Mouse (Mus musculus) embryonic facial prominence, embryonic 14.5 days (tissue): ENCODE results near the gene Ccdc144b. TPM values are rescaled to one million over a fixed set of nuclear protein-coding genes. Genes with fewer than 3 reads are reported as not detected.

Experiments used
- ATAC-seq: fragments of 200-750 bp; cut with Nextera tagmentation; 2 replicates; pipeline ENCODE4 v1.8.0; 2017; ENCODE audit warnings: low read depth, moderate number of reproducible peaks, moderate TSS enrichment
- DNase-seq: peaks from one replicate; pipeline ENCODE4 v3.0.0-alpha.2; 2015; ENCODE audit warnings: low spot score
- H3K27ac ChIP-seq: fragments of 300-500 bp; sonication (generic); replicated peaks from 2 replicates; pipeline ENCODE4 v1.5.1; 2014; ENCODE audit warnings: low read depth, mild to moderate bottlenecking, low read length, moderate library complexity
- H3K27me3 ChIP-seq: fragments of 300-500 bp; sonication (generic); replicated peaks from 2 replicates; pipeline ENCODE4 v1.6.1; 2014; ENCODE audit warnings: low read length; ENCODE audit not compliant: control insufficient read depth, insufficient read depth
- H3K36me3 ChIP-seq: fragments of 300-500 bp; sonication (generic); 2 replicates; pipeline ENCODE4 v1.6.1; 2014; ENCODE audit warnings: low read length, mixed read lengths; ENCODE audit not compliant: control insufficient read depth, insufficient read depth
- H3K4me1 ChIP-seq: fragments of 300-500 bp; sonication (generic); 2 replicates; pipeline ENCODE4 v1.6.1; 2014; ENCODE audit warnings: antibody characterized with exemption, low read length; ENCODE audit not compliant: control insufficient read depth, insufficient read depth
- H3K4me2 ChIP-seq: fragments of 300-500 bp; sonication (generic); 2 replicates; pipeline ENCODE4 v1.6.1; 2014; ENCODE audit warnings: low read depth, mild to moderate bottlenecking, low read length, moderate library complexity, mixed read lengths
- H3K4me3 ChIP-seq: fragments of 300-500 bp; sonication (generic); 2 replicates; pipeline ENCODE4 v1.5.1; 2014; ENCODE audit warnings: low read depth, mild to moderate bottlenecking, low read length
- H3K9ac ChIP-seq: fragments of 300-500 bp; sonication (generic); 2 replicates; pipeline ENCODE4 v1.6.1; 2014; ENCODE audit warnings: low read depth, mild to moderate bottlenecking, low read length, moderate library complexity, mixed read lengths
- H3K9me3 ChIP-seq: fragments of 300-500 bp; sonication (generic); 2 replicates; pipeline ENCODE4 v1.6.1; 2016; ENCODE audit warnings: low read length; ENCODE audit not compliant: control insufficient read depth
- WGBS: fragments of 180-500 bp; shearing (Covaris S2); extraction: QIAGEN DNeasy Blood & Tissue Kit; methylation state at CpG from one replicate; pipeline ENCODE4 v1.1.7; 2014; 5-methylcytosine and 5-hydroxymethylcytosine counted together
- polyA plus RNA-seq: library from polyadenylated mRNA; unstranded; fragments of >200 nt; fragmentation: Nextera tagmentation; extraction: Ambion mirVana; gene quantifications from 2 replicates; pipeline ENCODE4 v1.2.1, GENCODE M21; 2014

Gene Ccdc144b
- polyA plus RNA-seq, 1 experiment from 2014 or later, result not detected

DNA sequence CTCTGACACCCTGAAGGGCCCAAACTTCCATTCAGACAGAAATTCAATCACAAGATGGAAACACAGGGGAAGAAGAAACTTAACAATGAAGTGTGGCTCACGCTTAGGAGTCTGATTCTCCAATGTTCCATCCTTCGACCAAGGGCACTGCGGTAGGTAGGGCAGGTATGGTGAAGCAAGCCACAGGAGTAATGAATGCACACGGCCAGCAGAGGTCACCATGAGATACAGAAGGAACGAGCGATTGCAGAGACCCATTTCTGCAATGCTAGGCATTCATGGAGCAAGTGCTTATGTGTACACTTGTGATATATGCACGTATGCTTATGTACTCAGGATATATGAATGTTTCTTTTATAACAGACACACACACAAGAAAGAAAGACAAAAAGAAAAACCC lies 79.8 kb downstream of the Ccdc144b start:
- Histone ChIP-seq H3K27ac (no peak overlapping the region), H3K4me2 (no peak overlapping the region), H3K4me3 (no peak overlapping the region), H3K4me1 (no peaks in the 10 kb centered on the region), H3K36me3 (peaks cover 65% of the 10 kb centered on the region), H3K9me3 (no peaks in the 10 kb centered on the region), H3K27me3 (no peaks in the 10 kb centered on the region), H3K9ac (no peak overlapping the region)
- ATAC-seq, result 0 out of 2 replicates have a peak, but pooled peaks have one; percentile 53
- DNase-seq, result no peak
- WGBS, result 69% methylated on average over 7 of the region's 7 CpGs

DNA sequence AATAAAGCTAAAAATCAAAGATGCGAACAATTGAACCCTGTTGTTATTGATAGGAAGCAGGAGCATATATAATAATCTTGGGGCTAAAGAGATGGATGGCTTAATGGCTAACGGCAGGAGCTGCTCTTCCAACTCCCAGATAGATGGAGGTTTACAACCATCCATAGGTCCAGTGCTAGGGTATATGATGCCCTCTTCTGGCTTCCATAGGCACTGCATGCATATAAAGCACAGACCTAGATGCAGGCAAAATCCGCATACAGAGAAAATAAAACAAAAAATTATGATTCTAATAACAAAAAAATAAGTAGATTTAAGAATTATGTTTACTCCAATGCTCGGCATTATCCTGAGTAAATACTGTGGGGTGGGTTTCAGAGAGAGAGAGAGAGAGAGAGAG lies 80.4 kb downstream of the Ccdc144b start:
- Histone ChIP-seq H3K36me3 (peaks cover 64% of the 10 kb centered on the region), H3K27me3 (no peaks in the 10 kb centered on the region), H3K9ac (no peak overlapping the region), H3K4me2 (no peak overlapping the region), H3K9me3 (no peaks in the 10 kb centered on the region), H3K4me1 (no peaks in the 10 kb centered on the region), H3K4me3 (no peak overlapping the region), H3K27ac (no peak overlapping the region)
- ATAC-seq, result 0 out of 2 replicates have a peak, but pooled peaks have one; percentile 65
- 87% methylated on average over 4 of the region's 4 CpGs for WGBS
- no peak for DNase-seq

DNA sequence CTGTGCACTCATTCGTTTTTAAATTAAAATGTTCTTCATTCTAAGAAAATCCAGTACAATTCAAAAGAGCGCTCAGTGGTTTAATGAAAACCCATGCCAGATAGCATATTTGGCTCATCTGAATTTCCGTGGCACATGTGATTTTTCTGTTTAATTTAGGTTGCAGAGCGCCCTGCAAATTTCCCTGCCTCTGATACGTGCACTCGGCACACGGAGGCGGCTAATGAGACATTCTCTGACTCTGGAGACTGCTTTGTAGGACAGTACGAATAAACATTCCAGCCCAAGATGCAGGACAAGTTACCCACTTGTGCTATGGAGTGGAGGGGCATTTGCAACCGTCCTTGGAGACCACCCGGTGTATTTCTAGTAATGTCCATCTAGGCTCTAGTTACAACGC lies 82.2 kb downstream of the Ccdc144b start:
- Histone ChIP-seq H3K4me3 (no peak overlapping the region), H3K4me2 (no peak overlapping the region), H3K27ac (no peak overlapping the region), H3K27me3 (no peaks in the 10 kb centered on the region), H3K9me3 (no peaks in the 10 kb centered on the region), H3K9ac (no peak overlapping the region), H3K4me1 (no peaks in the 10 kb centered on the region), H3K36me3 (peaks cover 61% of the 10 kb centered on the region)
- 95% methylated on average over 12 of the region's 12 CpGs for WGBS
- ATAC-seq (no peak), DNase-seq (no peak)

DNA sequence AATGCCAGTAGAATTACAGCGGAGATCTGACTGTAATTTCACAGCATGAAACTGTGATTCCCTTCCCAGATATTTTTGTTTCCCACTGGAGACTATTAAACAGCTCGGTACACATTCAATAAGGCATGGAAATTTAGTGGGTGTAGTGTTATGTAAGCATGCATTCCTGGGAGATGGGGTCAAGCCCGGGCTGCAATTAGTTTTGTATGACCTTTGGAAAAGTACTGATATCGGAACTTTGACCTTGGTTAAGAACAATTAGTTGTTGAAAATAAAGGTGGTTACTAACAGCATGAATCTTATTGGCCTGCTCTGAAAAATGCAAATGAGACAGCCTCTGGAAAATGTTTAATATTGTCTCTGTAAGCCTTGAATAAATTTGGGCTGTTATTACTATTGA lies 82.9 kb downstream of the Ccdc144b start:
- no peak overlapping the region for H3K4me2 ChIP-seq
- H3K27me3 ChIP-seq, result no peaks in the 10 kb centered on the region
- 81% methylated on average over 4 of the region's 4 CpGs for WGBS
- DNase-seq (no peak), ATAC-seq (no peak)
- no peaks in the 10 kb centered on the region for H3K9me3 ChIP-seq
- no peak overlapping the region for H3K27ac ChIP-seq
- H3K36me3 ChIP-seq, result peaks cover 55% of the 10 kb centered on the region
- no peak overlapping the region for H3K9ac ChIP-seq
- no peak overlapping the region for H3K4me3 ChIP-seq
- H3K4me1 ChIP-seq, result no peaks in the 10 kb centered on the region

DNA sequence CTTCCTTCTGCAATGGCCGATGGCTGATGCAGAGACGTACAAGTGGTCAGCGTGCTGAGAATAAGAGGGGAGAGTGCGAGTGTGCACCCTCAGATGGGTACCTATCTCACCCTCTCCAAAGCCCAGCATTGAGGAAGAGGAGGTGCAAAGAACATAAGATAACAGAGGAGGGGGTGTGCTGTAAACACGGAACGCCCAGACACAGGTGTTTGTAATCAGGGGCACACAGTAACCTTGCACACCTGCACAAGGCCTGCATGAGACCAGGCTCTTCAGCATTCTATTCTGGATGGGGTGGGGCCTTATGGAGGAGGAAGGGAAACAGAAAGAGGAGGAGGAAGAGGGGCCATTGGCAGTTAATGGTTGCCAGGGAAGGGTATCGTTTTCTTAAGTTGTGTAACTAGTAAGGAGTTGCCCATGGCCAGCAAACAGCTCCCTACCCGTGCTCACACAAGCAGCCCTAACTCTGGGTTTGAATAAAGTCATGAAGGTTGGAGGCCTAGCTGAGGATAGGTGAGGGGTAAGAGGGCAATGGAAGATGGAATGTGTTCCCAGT lies 85.9 kb downstream of the Ccdc144b start:
- Histone ChIP-seq H3K4me3 (no peak overlapping the region), H3K36me3 (peaks cover 40% of the 10 kb centered on the region), H3K9me3 (no peaks in the 10 kb centered on the region), H3K9ac (no peak overlapping the region), H3K27ac (no peak overlapping the region), H3K4me2 (no peak overlapping the region), H3K27me3 (no peaks in the 10 kb centered on the region), H3K4me1 (no peaks in the 10 kb centered on the region)
- 88% methylated on average over 8 of the region's 8 CpGs for WGBS
- ATAC-seq (no peak), DNase-seq (no peak)

DNA sequence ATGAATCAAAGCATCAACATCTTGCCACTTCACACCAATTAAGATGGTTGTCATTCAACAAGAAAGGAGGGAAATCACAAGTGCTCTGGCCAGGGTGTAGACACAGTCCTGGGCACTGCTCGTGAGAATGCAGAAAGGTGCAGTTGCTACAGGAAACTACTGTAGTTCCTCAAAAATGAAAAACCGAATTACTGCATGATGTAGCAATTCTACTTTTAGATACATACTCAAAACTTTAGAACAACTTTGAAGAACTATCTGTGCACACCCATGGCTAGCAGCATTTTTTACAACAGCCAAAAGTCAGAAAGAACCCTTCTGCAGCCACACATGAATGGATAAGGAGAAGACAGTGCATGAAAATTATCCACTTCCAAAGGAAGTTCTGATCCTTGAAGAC lies 86.9 kb downstream of the Ccdc144b start:
- Histone ChIP-seq H3K27me3 (no peaks in the 10 kb centered on the region), H3K4me3 (no peak overlapping the region), H3K4me1 (no peaks in the 10 kb centered on the region), H3K9ac (no peak overlapping the region), H3K27ac (no peak overlapping the region), H3K36me3 (peaks cover 36% of the 10 kb centered on the region), H3K4me2 (no peak overlapping the region), H3K9me3 (no peaks in the 10 kb centered on the region)
- ATAC-seq, result no peak
- WGBS, result 83% methylated on average over 2 of the region's 2 CpGs
- no peak for DNase-seq

DNA sequence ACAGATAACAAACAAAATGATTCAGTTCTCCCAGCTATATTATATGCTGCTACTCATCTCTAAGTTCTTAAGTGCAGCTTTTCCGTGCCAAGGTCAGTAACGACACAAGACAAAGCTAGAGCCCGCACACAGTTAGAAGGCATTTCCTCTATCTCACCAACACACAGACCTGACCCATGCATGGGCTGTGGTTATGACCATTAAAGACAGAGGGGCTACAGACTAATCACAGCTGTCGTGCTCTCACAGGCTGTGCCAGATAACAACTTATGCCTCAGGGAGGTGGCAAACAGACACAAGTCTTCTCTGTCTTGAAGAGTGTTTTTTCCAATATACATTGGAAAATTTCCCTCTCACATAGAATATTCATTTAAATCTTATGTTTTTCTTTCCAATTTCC lies 88.4 kb downstream of the Ccdc144b start:
- ATAC-seq (no peak), DNase-seq (no peak)
- Histone ChIP-seq H3K27ac (no peak overlapping the region), H3K4me2 (no peak overlapping the region), H3K9ac (no peak overlapping the region), H3K9me3 (no peaks in the 10 kb centered on the region), H3K27me3 (no peaks in the 10 kb centered on the region), H3K4me1 (no peaks in the 10 kb centered on the region), H3K4me3 (no peak overlapping the region), H3K36me3 (peaks cover 44% of the 10 kb centered on the region)
- WGBS, result 81% methylated on average over 4 of the region's 4 CpGs

DNA sequence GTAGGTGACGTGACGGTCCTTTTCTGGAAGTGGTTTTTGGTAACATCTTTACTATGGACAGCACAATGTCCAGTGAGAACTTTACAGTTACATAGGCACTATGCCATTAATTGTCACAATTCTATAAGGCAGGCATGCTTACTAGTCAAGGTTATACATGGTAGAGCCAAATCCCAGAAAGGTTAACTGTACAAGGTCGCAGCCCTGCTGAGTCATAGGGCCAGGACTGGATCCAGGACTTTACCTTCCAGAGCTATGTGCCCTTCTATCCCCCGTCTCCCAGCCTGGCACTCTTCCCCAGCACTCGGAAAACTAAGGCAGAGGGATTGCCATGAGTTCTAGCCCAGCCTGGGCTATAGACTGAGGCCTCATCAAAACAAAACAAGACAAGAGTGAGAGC lies 89.4 kb downstream of the Ccdc144b start:
- Histone ChIP-seq H3K27me3 (no peaks in the 10 kb centered on the region), H3K27ac (no peak overlapping the region), H3K4me3 (no peak overlapping the region), H3K4me1 (no peaks in the 10 kb centered on the region), H3K36me3 (peaks cover 54% of the 10 kb centered on the region), H3K9ac (no peak overlapping the region), H3K4me2 (no peak overlapping the region), H3K9me3 (no peaks in the 10 kb centered on the region)
- 94% methylated on average over 5 of the region's 5 CpGs for WGBS
- DNase-seq, result no peak
- ATAC-seq, result no peak

DNA sequence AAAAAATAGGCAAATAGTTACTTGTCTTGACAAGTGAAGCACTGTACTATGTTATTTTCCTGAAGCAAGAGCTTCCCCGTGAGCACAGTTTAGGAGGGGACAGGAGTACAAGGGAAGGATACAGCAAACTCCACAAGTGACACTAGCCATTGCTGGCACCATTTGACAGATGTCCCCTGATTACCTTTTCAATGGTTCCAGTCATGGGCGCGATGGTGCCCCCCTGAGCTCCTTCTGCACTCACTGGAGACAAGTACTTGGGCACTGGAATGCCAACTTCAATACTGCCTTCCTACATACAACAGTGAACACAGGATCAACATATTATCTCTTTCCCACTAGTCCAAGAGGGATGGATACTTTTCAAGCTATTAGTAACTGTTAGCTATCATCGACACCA lies 89.9 kb downstream of the Ccdc144b start:
- Histone ChIP-seq H3K36me3 (peaks cover 51% of the 10 kb centered on the region), H3K27me3 (no peaks in the 10 kb centered on the region), H3K27ac (no peak overlapping the region), H3K4me3 (no peak overlapping the region), H3K4me1 (no peaks in the 10 kb centered on the region), H3K9me3 (no peaks in the 10 kb centered on the region), H3K4me2 (no peak overlapping the region), H3K9ac (no peak overlapping the region)
- DNase-seq, result no peak
- ATAC-seq, result no peak
- 88% methylated on average over 4 of the region's 4 CpGs for WGBS
